Mouse (Mus musculus) neural tube, embryonic 15.5 days (tissue): ENCODE results near the gene Smap1. TPM values are rescaled to one million over a fixed set of nuclear protein-coding genes. Genes with fewer than 3 reads are reported as not detected.
A peak's percentile ranks its signal among the peaks of the same experiment; 100 is the strongest.

ENCODE experiments used
- ATAC-seq: fragments of 200-750 bp; cut with Nextera tagmentation; 2 replicates; pipeline ENCODE4 v1.8.0; 2017; ENCODE audit warnings: mild to moderate bottlenecking, moderate TSS enrichment, moderate library complexity; ENCODE audit not compliant: low FRiP score
- H3K27ac ChIP-seq: fragments of 300-500 bp; sonication (generic); replicated peaks from 2 replicates; pipeline ENCODE4 v1.5.1; 2015; ENCODE audit warnings: mild to moderate bottlenecking, inconsistent platforms
- H3K27me3 ChIP-seq: fragments of 300-500 bp; sonication (generic); replicated peaks from 2 replicates; pipeline ENCODE4 v1.6.1; 2015; ENCODE audit warnings: inconsistent platforms
- H3K36me3 ChIP-seq: fragments of 300-500 bp; sonication (generic); 2 replicates; pipeline ENCODE4 v1.6.1; 2015; ENCODE audit warnings: inconsistent platforms
- H3K4me1 ChIP-seq: fragments of 300-500 bp; sonication (generic); 2 replicates; pipeline ENCODE4 v1.6.1; 2015; ENCODE audit warnings: inconsistent platforms
- H3K4me2 ChIP-seq: fragments of 300-500 bp; sonication (generic); 2 replicates; pipeline ENCODE4 v1.6.1; 2015; ENCODE audit warnings: inconsistent platforms, mild to moderate bottlenecking, moderate library complexity
- H3K4me3 ChIP-seq: fragments of 300-500 bp; sonication (generic); replicated peaks from 2 replicates; pipeline ENCODE4 v1.5.1; 2015; ENCODE audit warnings: mild to moderate bottlenecking, inconsistent platforms
- H3K9ac ChIP-seq: fragments of 300-500 bp; sonication (generic); replicated peaks from 2 replicates; pipeline ENCODE4 v1.6.1; 2015; ENCODE audit warnings: mild to moderate bottlenecking, inconsistent platforms
- H3K9me3 ChIP-seq: fragments of 300-500 bp; sonication (generic); replicated peaks from 2 replicates; pipeline ENCODE4 v1.6.1; 2016; ENCODE audit warnings: inconsistent platforms
- WGBS: fragments of 180-500 bp; shearing (Covaris S2); methylation state at CpG from one replicate; pipeline ENCODE4 v1.1.7; 2015; ENCODE audit warnings: mixed read lengths; 5-methylcytosine and 5-hydroxymethylcytosine counted together
- polyA plus RNA-seq: library from polyadenylated mRNA; unstranded; fragments of >200 nt; fragmentation: Nextera tagmentation; extraction: Ambion mirVana; gene quantifications from 2 replicates; pipeline ENCODE4 v1.2.1, GENCODE M21; 2015

Smap1 gene
- polyA plus RNA-seq, 1 experiment from 2014 or later, result 111 TPM

GRCm38 (mm10) chr1:23826887-23827758 is 95.0 kb downstream of the Smap1 start:
- Histone ChIP-seq H3K27me3 (no peaks in the 10 kb centered on the region), H3K4me1 (no peaks in the 10 kb centered on the region), H3K36me3 (no peaks in the 10 kb centered on the region), H3K4me2 (no peak overlapping the region), H3K9me3 (no peaks in the 10 kb centered on the region), H3K4me3 (no peak overlapping the region), H3K27ac (no peak overlapping the region), H3K9ac (no peak overlapping the region)
- WGBS, result 43% methylated on average over 13 of the region's 13 CpGs
- peak; percentile 37; the same call in 1 of the 2 replicates for ATAC-seq

GRCm38 (mm10) chr1:23821615-23822014 is 100.5 kb downstream of the Smap1 start:
- Histone ChIP-seq H3K4me3 (no peak overlapping the region), H3K9ac (no peak overlapping the region), H3K27me3 (no peaks in the 10 kb centered on the region), H3K4me1 (no peaks in the 10 kb centered on the region), H3K4me2 (no peak overlapping the region), H3K9me3 (no peaks in the 10 kb centered on the region), H3K36me3 (no peaks in the 10 kb centered on the region), H3K27ac (no peak overlapping the region)
- no peak for ATAC-seq
- WGBS, result 60% methylated on average over 5 of the region's 5 CpGs

GRCm38 (mm10) chr1:23798306-23798705 is 123.8 kb downstream of the Smap1 start:
- ATAC-seq, result no peak
- Histone ChIP-seq H3K9ac (no peak overlapping the region), H3K4me1 (no peaks in the 10 kb centered on the region), H3K9me3 (no peaks in the 10 kb centered on the region), H3K27ac (no peak overlapping the region), H3K27me3 (no peaks in the 10 kb centered on the region), H3K36me3 (no peaks in the 10 kb centered on the region), H3K4me2 (no peak overlapping the region), H3K4me3 (no peak overlapping the region)
- WGBS, result 86% methylated on average over 9 of the region's 9 CpGs

Other genes starting within 250 kb of the Smap1 start
- gene B3gat2, start 160.6 kb downstream of the Smap1 start, polyA plus RNA-seq, result 23.1 and 27.9 TPM in 2 replicates
- 79.2 and 85.2 TPM in 2 replicates for gene Sdhaf4, start 83.3 kb upstream of the Smap1 start, polyA plus RNA-seq
- 22.9 and 24.1 TPM in 2 replicates for gene Fam135a, start 178.0 kb upstream of the Smap1 start, polyA plus RNA-seq